Mouse (Mus musculus) heart, adult 2 months (tissue): ENCODE measurements at regions not wholly inside any gene's neighbourhood (a gene's known extent, or its start where the extent isn't known, plus 50 kb on each side); places are given as distances from the start of the nearest gene placed in this dataset.

Experiments
- CTCF ChIP-seq: fragments of 200-600 bp; IDR thresholded peaks from 2 replicates; pipeline ENCODE4 v1.8.1; 2022; ENCODE audit warnings: antibody characterized with exemption, mild to moderate bottlenecking, moderate library complexity
- EP300 ChIP-seq: fragments of 200-500 bp; IDR thresholded peaks from 2 replicates; pipeline ENCODE4 v1.6.1; 2011; ENCODE audit warnings: low read depth, low read length, control low read depth; ENCODE audit not compliant: insufficient read depth
- POLR2A ChIP-seq: fragments of 200-500 bp; IDR thresholded peaks from 2 replicates; pipeline ENCODE4 v1.6.1; 2011; ENCODE audit warnings: mild to moderate bottlenecking, low read depth, low read length, control low read depth; ENCODE audit not compliant: insufficient read depth

GRCm38 (mm10) chr17:14552081-14552480 is 142.0 kb downstream of the Thbs2 start:
- TF ChIP-seq POLR2A = no peak
- TF ChIP-seq EP300 = no peak
- TF ChIP-seq CTCF = no peak
